Mouse (Mus musculus): ENCODE measurements around the gene Sept11.

- TF ChIP-seq POLR2A (IDR thresholded peaks at IDR 0.05; ENCODE audit: extremely low read depth, insufficient read depth, low read length) (no peak), CTCF (IDR thresholded peaks at IDR 0.05; ENCODE audit: extremely low read depth, insufficient read depth, low read length) (no peak)
Observed at GRCm38 (mm10) chr5:93098219-93098618, 5.0 kb downstream of the Sept11 start.
